Mouse (Mus musculus): Measurements from ENCODE around the gene Tnni3. TPM values are rescaled to one million over a fixed set of nuclear protein-coding genes. Genes with fewer than 3 reads are reported as not detected.
A peak's percentile ranks its signal among the peaks of the same experiment; 100 is the strongest.

Tnni3 gene
- polyA plus RNA-seq, 1 experiment from 2014 or later = 1.6 TPM

DNA sequence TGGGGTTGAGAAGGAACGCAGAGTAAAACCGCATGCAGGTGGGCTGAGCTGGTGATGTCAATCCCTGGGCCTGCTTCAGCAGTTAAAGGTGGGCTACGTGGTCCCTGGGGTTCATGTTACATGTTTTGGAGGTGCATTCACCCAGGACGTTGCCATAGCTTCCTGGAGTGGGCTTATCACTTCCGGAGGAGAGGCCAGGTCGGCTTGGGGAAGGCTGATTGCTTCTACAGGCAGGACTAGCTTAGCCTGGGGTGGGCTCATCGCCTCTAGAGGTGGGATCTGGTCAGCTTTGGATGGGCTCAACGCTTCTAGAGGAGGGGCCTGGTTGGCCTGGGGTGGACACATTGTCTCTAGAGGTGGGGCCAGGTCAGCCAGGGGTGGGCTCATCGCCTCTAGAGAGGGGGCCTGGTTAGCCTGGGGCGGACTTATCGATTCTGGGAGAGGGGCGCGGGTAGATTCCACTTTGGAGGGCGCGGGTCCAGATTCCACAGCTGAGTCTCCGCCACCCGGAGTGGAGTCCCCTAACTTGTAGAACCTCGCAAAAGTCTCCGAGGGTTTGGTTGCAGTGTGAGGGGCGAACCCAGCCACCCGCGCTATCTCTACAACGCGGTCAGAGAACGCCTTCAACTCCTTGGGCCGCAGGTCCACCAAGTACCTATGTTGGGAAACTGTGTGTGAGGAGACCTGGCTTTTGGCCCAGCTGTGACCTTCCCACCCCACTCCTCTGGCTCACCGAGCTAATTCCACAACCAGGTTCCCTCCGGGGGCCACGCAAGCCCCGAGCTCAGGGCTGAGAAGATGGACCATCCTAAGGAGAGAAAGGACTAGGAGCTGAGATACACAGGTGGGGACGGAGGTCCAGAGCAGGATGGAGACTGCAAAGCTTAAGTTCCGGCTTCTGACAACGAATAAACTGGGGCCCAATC lies 561 bp downstream of the Tnni3 start:
- no peak for ATAC-seq
- Histone ChIP-seq H3K36me3 (ENCODE audit: control insufficient read depth, insufficient read depth, low read length) (no peaks in the 10 kb centered on the region), H3K9ac (ENCODE audit: low read depth, low read length) (no peak overlapping the region), H3K4me2 (ENCODE audit: low read depth, low read length) (no peak overlapping the region), H3K27me3 (replicated peaks; ENCODE audit: control insufficient read depth, insufficient read depth, low read length) (peaks cover 3% of the 10 kb centered on the region; the same call in 1 of the 2 replicates), H3K27ac (ENCODE audit: low read length) (no peak overlapping the region), H3K4me1 (ENCODE audit: control insufficient read depth, insufficient read depth, low read length) (peaks cover 6% of the 10 kb centered on the region; the same call in 1 of the 2 replicates), H3K4me3 (ENCODE audit: low read length) (no peak overlapping the region), H3K9me3 (ENCODE audit: control insufficient read depth, low read length) (no peaks in the 10 kb centered on the region)
- WGBS = 89% methylated on average over 33 of the region's 33 CpGs

DNA sequence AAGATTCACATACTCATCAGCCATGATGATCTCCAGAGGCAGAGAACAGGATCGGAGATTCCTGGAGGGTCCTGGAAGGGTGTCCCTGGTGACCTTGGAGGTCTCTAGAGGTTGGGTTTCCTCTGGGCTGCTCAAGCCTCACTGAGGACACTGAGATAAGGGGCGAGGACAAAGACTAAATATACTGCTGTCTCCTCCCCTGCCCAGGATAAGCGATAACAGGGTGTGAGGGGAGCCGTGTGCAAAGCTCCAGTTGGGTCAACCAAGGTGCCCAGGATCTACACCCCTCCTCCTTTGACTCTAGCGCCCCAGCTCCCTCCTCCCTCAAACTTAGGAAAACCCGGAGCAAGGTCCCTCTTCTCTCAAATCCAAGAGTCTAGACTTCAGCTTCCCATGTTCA lies 1.7 kb downstream of the Tnni3 start:
- Histone ChIP-seq H3K27ac (ENCODE audit: low read length) (no peak overlapping the region), H3K9ac (ENCODE audit: low read depth, low read length) (no peak overlapping the region), H3K27me3 (replicated peaks; ENCODE audit: control insufficient read depth, insufficient read depth, low read length) (peaks cover 3% of the 10 kb centered on the region; the same call in 1 of the 2 replicates), H3K4me3 (ENCODE audit: low read length) (no peak overlapping the region), H3K4me2 (ENCODE audit: low read depth, low read length) (no peak overlapping the region), H3K4me1 (ENCODE audit: control insufficient read depth, insufficient read depth, low read length) (peaks cover 6% of the 10 kb centered on the region; the same call in 1 of the 2 replicates), H3K9me3 (ENCODE audit: control insufficient read depth, low read length) (no peaks in the 10 kb centered on the region), H3K36me3 (ENCODE audit: control insufficient read depth, insufficient read depth, low read length) (no peaks in the 10 kb centered on the region)
- ATAC-seq = no peak
- 75% methylated on average over 6 of the region's 6 CpGs for WGBS

DNA sequence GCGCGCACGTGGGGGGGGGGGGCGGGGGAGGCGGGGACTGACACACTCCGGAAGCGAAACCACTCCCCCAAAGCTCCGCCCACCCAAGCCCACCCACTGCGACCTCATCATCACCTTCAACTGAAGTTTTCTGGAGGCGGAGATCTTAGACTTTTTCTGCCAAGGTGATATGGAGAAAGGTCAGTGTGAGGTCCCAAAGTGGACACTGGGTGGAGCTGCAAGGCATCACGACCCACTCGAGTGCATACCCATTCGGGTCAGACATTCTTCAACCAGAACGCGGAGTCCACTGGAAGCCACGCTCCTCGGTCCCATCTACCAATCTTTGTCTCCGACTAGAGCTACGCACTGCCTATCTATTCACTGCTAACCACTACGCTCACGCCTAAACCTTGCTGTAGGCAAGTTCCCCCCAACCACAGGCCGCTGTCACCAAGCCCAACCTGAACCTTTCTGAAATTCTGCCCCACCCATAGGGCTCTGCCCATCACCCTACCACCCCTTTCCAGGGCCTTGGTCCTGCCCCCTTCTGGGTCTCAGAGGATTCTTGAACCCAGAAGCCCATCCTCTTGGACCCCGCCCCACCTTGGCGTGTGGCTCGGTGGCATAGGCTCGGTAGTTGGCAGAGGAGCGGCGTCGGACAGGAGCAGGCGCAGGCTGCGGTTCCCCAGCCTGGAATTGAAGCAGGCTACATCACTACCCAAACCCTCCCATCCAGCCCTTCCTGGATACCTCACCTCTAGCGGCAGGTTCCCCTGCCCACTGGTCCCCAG lies 2.6 kb downstream of the Tnni3 start:
- Histone ChIP-seq H3K27me3 (replicated peaks; ENCODE audit: control insufficient read depth, insufficient read depth, low read length) (peaks cover 3% of the 10 kb centered on the region; the same call in 1 of the 2 replicates), H3K4me1 (ENCODE audit: control insufficient read depth, insufficient read depth, low read length) (peaks cover 6% of the 10 kb centered on the region; the same call in 1 of the 2 replicates), H3K9me3 (ENCODE audit: control insufficient read depth, low read length) (no peaks in the 10 kb centered on the region), H3K4me3 (ENCODE audit: low read length) (peak overlapping the region; percentile 34), H3K9ac (ENCODE audit: low read depth, low read length) (peak overlapping the region; percentile 17; the same call in 1 of the 2 replicates), H3K27ac (ENCODE audit: low read length) (no peak overlapping the region), H3K4me2 (ENCODE audit: low read depth, low read length) (peak overlapping the region; percentile 50), H3K36me3 (ENCODE audit: control insufficient read depth, insufficient read depth, low read length) (no peaks in the 10 kb centered on the region)
- no peak for ATAC-seq
- 32% methylated on average over 31 of the region's 32 CpGs for WGBS

DNA sequence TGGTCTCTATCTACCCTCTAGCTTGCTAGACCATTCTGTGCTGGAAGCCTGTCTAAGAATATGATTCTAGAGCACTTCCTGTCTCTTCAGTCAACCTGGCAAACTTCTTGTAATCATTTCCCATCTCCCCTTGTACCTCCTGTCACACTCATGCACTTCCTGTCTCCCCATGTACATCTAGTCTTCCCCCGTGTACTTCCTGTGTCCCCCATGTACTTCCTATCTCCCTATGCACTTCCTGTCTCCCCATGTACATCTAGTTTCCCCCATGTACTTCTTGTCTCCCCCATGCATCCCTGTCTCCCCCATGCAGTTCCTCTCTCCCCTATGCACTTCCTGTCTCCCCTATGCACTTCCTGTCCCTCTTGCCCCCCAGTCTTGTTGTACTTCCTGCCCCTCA lies 5.5 kb downstream of the Tnni3 start:
- Histone ChIP-seq H3K9ac (ENCODE audit: low read depth, low read length) (no peak overlapping the region), H3K9me3 (ENCODE audit: control insufficient read depth, low read length) (no peaks in the 10 kb centered on the region), H3K36me3 (ENCODE audit: control insufficient read depth, insufficient read depth, low read length) (no peaks in the 10 kb centered on the region), H3K4me3 (ENCODE audit: low read length) (no peak overlapping the region), H3K4me2 (ENCODE audit: low read depth, low read length) (no peak overlapping the region), H3K27ac (ENCODE audit: low read length) (no peak overlapping the region), H3K4me1 (ENCODE audit: control insufficient read depth, insufficient read depth, low read length) (peaks cover 9% of the 10 kb centered on the region), H3K27me3 (replicated peaks; ENCODE audit: control insufficient read depth, insufficient read depth, low read length) (peaks cover 3% of the 10 kb centered on the region; the same call in 1 of the 2 replicates)
- 64% methylated on average over 1 of the region's 1 CpGs for WGBS
- no peak for ATAC-seq

DNA sequence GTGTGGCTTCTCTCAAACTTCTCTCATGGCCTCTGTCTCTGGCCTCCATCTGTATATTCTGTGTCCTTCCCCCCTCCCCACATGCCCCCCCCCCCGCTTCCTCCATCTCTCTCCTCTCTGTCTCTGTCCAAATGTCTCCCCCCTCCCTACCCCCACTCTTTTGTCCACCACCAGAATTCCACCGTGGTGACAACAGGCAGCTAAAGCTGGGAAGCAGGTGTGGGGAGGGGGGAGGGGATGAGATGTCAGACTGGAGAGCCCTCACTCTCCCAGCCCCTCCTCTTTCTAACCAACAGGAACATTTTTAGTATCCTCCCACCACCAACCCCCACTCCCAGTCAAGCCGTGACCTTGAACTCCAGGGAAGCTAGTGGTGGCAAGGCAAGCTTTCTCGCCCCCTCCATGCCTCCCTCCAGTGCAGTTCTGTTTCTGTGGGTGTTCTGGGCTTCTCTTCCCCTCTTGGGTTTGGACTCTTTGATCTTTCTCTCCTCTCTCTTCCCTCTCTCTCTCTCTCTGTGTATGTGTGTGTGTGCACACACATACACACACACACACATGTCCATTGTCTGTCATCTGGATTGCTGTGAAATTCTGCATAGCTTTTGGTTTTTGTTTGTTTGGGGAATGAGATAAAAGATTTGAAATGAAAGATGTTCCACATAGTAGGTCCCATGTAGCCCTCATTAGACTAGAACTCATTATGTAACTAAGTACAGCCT lies 7.5 kb downstream of the Tnni3 start, which contains the start of gene Tnnt1:
Gene Tnnt1 (minus strand): TSS at position 51 of the 719 bp plus-strand sequence.
- no peaks in the 10 kb centered on the region for H3K9me3 ChIP-seq (ENCODE audit: control insufficient read depth, low read length)
- 23% methylated on average over 4 of the region's 4 CpGs for WGBS
- no peaks in the 10 kb centered on the region for H3K36me3 ChIP-seq (ENCODE audit: control insufficient read depth, insufficient read depth, low read length)
- H3K9ac ChIP-seq (ENCODE audit: low read depth, low read length) = no peak within 1 kb of the TSS
- H3K27ac ChIP-seq (ENCODE audit: low read length) = no peak within 1 kb of the TSS
- H3K4me1 ChIP-seq (ENCODE audit: control insufficient read depth, insufficient read depth, low read length) = peaks cover 9% of the 10 kb centered on the region
- no peak for ATAC-seq
- no peak within 1 kb of the TSS for H3K4me2 ChIP-seq (ENCODE audit: low read depth, low read length)
- H3K4me3 ChIP-seq (ENCODE audit: low read length) = no peak within 1 kb of the TSS
- H3K27me3 ChIP-seq (replicated peaks; ENCODE audit: control insufficient read depth, insufficient read depth, low read length) = peaks cover 3% of the 10 kb centered on the region; the same call in 1 of the 2 replicates

DNA sequence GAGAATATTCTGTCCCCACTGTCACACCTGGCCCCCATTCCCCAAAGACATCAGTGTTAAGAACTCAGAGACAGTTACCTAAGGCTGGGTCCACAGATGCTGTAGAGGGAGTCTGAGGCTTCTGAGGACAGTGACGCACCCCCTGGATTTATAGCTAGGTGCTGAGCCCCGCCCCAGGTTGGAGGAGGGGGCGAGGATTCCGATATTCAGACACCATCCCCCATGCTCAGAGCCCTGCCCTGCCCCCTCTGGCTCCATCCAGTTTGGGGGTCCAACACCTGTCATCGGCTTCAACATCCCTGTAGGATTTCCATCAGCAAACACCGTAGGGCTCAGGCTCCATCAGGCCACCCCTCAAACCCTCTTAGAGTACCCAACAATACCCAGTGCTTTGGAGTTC lies 8.2 kb downstream of the Tnni3 start:
- no peak for ATAC-seq
- H3K4me1 ChIP-seq (ENCODE audit: control insufficient read depth, insufficient read depth, low read length) = peaks cover 4% of the 10 kb centered on the region; the same call in 1 of the 2 replicates
- H3K4me3 ChIP-seq (ENCODE audit: low read length) = no peak overlapping the region
- H3K27me3 ChIP-seq (replicated peaks; ENCODE audit: control insufficient read depth, insufficient read depth, low read length) = peaks cover 3% of the 10 kb centered on the region; the same call in 1 of the 2 replicates
- H3K36me3 ChIP-seq (ENCODE audit: control insufficient read depth, insufficient read depth, low read length) = no peaks in the 10 kb centered on the region
- no peak overlapping the region for H3K9ac ChIP-seq (ENCODE audit: low read depth, low read length)
- no peaks in the 10 kb centered on the region for H3K9me3 ChIP-seq (ENCODE audit: control insufficient read depth, low read length)
- H3K4me2 ChIP-seq (ENCODE audit: low read depth, low read length) = no peak overlapping the region
- 55% methylated on average over 6 of the region's 6 CpGs for WGBS
- H3K27ac ChIP-seq (ENCODE audit: low read length) = no peak overlapping the region

DNA sequence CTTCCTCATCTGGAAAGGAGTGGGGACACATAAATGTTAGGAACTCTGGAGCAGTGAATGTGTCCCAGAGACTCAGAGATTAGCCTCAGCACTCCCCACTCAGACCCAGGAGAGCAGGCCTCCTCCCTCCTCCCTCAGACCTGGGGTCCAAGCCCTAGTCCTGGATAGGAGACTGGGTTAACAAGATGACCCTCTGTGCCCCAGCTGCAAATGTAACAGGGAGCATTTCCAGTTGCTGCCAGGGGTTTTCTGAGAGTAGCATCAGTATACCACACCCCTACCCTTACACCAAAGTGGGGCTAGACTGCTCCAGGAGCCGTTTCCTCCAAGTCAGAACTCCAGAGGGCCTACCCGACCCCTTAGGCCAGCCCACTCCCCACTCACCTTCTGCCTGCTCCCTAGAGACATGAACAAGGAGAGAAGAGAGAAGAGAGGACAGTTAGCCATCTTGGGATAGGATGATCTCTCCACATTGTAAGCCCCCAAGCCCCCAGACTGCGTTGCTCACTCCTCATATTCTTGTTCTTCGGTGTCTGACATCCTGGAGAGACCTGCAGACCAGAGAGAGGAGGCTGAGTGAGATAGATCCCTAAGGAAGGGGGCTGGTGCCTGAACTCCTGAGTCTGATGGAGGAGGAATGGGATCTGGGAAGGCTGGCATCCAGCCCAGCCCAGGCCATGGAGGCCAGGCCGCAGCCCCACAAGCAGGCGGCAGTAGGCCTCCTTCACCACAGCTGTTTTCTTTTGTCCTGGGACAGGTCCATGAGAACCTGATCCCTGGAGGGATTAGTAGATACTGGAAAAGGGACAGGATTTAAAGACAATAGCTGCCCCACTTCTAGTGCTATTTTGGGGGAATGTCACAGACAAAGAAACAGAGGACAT lies 10.0 kb downstream of the Tnni3 start:
- H3K27me3 ChIP-seq (replicated peaks; ENCODE audit: control insufficient read depth, insufficient read depth, low read length) = no peaks in the 10 kb centered on the region
- peak overlapping the region; percentile 61; the same call in 1 of the 2 replicates for H3K27ac ChIP-seq (ENCODE audit: low read length)
- H3K36me3 ChIP-seq (ENCODE audit: control insufficient read depth, insufficient read depth, low read length) = no peaks in the 10 kb centered on the region
- ATAC-seq = peak; percentile 4; the same call in 1 of the 2 replicates
- H3K4me2 ChIP-seq (ENCODE audit: low read depth, low read length) = no peak overlapping the region
- H3K9me3 ChIP-seq (ENCODE audit: control insufficient read depth, low read length) = no peaks in the 10 kb centered on the region
- peaks cover 7% of the 10 kb centered on the region; the same call in 1 of the 2 replicates for H3K4me1 ChIP-seq (ENCODE audit: control insufficient read depth, insufficient read depth, low read length)
- 45% methylated on average over 6 of the region's 6 CpGs for WGBS
- H3K9ac ChIP-seq (ENCODE audit: low read depth, low read length) = 0 out of 2 replicates have a peak overlapping the region, but pooled peaks have one; percentile 2
- no peak overlapping the region for H3K4me3 ChIP-seq (ENCODE audit: low read length)

DNA sequence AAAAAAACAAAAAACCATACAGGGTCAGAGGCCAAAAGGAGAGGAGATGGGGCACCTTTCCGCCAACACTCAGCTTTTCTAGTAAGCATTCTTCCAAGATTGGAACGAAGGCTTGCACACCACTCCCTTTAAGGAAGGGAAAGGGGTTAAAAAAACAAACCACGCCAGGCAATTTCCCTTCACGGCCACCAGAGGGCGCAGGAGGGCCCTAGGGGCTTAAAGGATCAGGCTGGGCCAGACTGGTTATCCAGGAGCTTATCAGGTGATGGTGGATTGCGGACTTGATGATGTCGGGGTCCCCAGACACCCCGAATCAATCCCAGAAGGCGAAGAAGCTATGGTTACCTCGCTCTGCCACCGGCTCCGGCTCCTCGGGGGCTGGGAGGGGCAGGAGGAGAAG lies 10.8 kb downstream of the Tnni3 start:
- 27% methylated on average over 13 of the region's 13 CpGs for WGBS
- H3K27me3 ChIP-seq (replicated peaks; ENCODE audit: control insufficient read depth, insufficient read depth, low read length) = no peaks in the 10 kb centered on the region
- no peak overlapping the region for H3K4me3 ChIP-seq (ENCODE audit: low read length)
- H3K9ac ChIP-seq (ENCODE audit: low read depth, low read length) = 0 out of 2 replicates have a peak overlapping the region, but pooled peaks have one; percentile 2
- no peak overlapping the region for H3K4me2 ChIP-seq (ENCODE audit: low read depth, low read length)
- H3K9me3 ChIP-seq (ENCODE audit: control insufficient read depth, low read length) = no peaks in the 10 kb centered on the region
- no peak overlapping the region for H3K27ac ChIP-seq (ENCODE audit: low read length)
- no peak for ATAC-seq
- H3K4me1 ChIP-seq (ENCODE audit: control insufficient read depth, insufficient read depth, low read length) = peaks cover 7% of the 10 kb centered on the region; the same call in 1 of the 2 replicates
- no peaks in the 10 kb centered on the region for H3K36me3 ChIP-seq (ENCODE audit: control insufficient read depth, insufficient read depth, low read length)
